Mouse (Mus musculus): ENCODE measurements around the gene Mfn1. TPM values are rescaled to one million over a fixed set of nuclear protein-coding genes. Genes with fewer than 3 reads are reported as not detected.

The Mfn1 gene
- polyA plus RNA-seq, 1 experiment from 2014 or later: 33.4 TPM

DNA sequence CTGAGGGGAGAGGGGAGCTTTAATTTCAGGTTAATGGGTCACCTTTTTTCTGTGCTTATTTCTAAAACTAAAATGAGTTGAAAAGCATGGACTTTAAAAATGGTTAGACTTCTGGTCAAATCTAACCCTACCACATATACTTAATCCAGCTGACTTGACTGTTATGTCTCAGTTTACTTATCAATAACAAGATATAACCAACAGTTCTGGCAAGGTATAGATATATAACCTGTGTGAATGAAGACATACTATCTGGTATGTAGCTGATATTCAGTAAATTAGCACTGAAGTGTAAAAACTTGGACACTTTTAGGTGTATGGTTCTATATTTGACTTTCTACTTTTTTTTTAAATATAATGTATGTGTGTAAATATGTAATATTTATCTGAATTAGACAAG lies 15.7 kb upstream of the Mfn1 start:
- peak overlapping the region; percentile 95 for H3K4me2 ChIP-seq

DNA sequence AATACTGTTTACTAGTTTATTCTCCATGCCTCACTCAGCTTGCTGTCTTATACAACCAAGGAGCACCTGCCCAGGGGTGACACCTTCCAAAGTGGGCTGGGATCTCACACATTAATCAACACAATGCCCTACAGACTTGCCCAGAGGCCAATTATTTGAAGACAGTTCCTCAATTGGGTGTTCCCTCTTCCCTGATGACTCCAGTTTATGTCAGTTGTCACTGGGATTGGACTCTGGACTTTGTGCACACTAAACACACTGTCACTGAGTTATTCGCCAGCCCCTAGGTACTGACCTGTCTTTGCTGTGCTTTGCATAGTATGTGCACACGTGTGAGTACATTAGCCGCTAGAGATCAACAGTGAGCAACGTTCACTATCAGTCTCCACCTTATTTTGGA lies 2.1 kb upstream of the Mfn1 start:
- Histone ChIP-seq H3K4me3 (no peak overlapping the region), H3K27me3 (replicated peaks) (no peaks in the 10 kb centered on the region), H3K9me3 (replicated peaks) (peaks cover 9% of the 10 kb centered on the region), H3K4me2 (no peak overlapping the region), H3K4me1 (peaks cover 28% of the 10 kb centered on the region), H3K27ac (no peak overlapping the region), H3K9ac (no peak overlapping the region), H3K36me3 (peaks cover 35% of the 10 kb centered on the region)
- WGBS (ENCODE audit: insufficient replicate concordance): 68% methylated on average over 4 of the region's 4 CpGs
- ATAC-seq: no peak

More for the DNA sequence above, 15.7 kb upstream of the Mfn1 start:
- Histone ChIP-seq H3K27me3 (replicated peaks) (no peaks in the 10 kb centered on the region), H3K4me1 (peaks cover 63% of the 10 kb centered on the region), H3K36me3 (peaks cover 45% of the 10 kb centered on the region), H3K9ac (peak overlapping the region; percentile 44), H3K4me3 (peak overlapping the region; percentile 86), H3K9me3 (replicated peaks) (no peaks in the 10 kb centered on the region), H3K27ac (peak overlapping the region; percentile 94)
- no peak for ATAC-seq

DNA sequence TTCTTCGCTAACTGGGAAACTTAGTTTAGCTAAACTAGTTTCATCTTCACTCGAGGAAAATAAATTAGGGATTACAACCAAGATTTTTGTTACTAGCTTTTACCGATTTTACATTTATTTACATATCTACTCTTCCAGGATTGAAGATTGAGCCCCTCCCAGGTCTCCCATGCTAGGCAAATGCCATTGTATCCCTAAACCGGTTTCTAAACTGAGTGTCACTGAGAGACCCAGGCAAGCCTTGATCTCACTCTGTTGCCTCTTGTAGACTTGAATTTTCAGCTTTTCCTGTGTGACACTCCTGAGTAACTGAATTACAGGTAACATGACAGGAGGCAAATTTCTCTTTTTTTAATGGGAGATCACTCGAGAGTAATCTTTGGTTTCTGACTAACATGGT lies 776 bp downstream of the Mfn1 start:
- H3K9ac ChIP-seq: peak overlapping the region; percentile 84
- peaks cover 33% of the 10 kb centered on the region for H3K4me1 ChIP-seq
- H3K4me3 ChIP-seq: peak overlapping the region; percentile 79
- peak overlapping the region; percentile 82 for H3K27ac ChIP-seq
- 13% methylated on average over 5 of the region's 5 CpGs for WGBS (ENCODE audit: insufficient replicate concordance)
- H3K36me3 ChIP-seq: peaks cover 32% of the 10 kb centered on the region
- H3K4me2 ChIP-seq: peak overlapping the region; percentile 75
- ATAC-seq: no peak
- H3K9me3 ChIP-seq (replicated peaks): peaks cover 9% of the 10 kb centered on the region
- H3K27me3 ChIP-seq (replicated peaks): no peaks in the 10 kb centered on the region

DNA sequence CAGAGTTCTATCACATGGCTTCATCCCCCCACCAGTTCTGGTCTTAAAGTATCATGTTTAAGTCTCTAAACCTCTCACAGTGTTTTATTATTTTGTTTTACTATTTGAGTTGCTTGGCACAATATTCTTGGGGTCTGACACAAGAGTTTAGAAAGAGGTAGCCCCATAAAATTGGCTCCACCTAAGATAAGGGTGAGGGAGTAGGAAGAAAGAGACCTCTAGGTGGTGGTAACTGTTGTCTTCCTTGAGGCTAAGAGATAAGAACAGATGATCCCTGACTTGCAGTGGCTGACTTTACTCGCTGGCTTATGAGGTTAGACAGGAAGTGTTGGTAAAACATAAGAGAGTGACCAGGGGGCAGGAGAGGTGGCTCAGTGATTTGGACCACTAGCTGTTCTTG lies 6.4 kb downstream of the Mfn1 start:
- peak overlapping the region; percentile 30; the same call in 1 of the 2 replicates for H3K4me2 ChIP-seq
- no peaks in the 10 kb centered on the region for H3K9me3 ChIP-seq (replicated peaks)
- H3K27me3 ChIP-seq (replicated peaks): no peaks in the 10 kb centered on the region
- no peak overlapping the region for H3K4me3 ChIP-seq
- 13% methylated on average over 1 of the region's 1 CpGs for WGBS (ENCODE audit: insufficient replicate concordance)
- ATAC-seq: peak; percentile 83
- H3K4me1 ChIP-seq: peaks cover 41% of the 10 kb centered on the region
- peak overlapping the region; percentile 68 for H3K27ac ChIP-seq
- no peak overlapping the region for H3K9ac ChIP-seq
- peaks cover 73% of the 10 kb centered on the region for H3K36me3 ChIP-seq

DNA sequence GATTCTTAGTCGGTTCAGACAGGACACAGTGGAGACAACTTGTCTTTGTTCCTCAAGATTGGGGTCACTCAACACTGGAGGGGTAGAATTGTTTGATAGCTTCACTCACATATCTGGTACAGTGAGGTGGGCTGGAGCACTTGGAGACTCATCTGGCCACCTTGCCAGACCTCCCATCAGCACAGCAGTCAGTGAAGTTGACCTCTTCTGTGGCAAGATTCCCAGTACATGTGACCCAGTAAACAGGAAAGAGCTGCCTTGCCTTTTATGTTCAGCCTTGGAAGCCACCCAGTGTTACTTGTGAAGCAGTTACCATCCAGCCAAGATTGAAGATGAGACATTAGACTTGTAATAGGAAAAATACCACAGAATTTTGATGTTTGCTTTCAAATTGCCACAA lies 8.3 kb downstream of the Mfn1 start:
- H3K4me1 ChIP-seq: peaks cover 28% of the 10 kb centered on the region
- WGBS (ENCODE audit: insufficient replicate concordance): 70% methylated on average over 1 of the region's 1 CpGs
- H3K27me3 ChIP-seq (replicated peaks): no peaks in the 10 kb centered on the region
- no peak overlapping the region for H3K4me3 ChIP-seq
- H3K4me2 ChIP-seq: no peak overlapping the region
- H3K9ac ChIP-seq: no peak overlapping the region
- no peak overlapping the region for H3K27ac ChIP-seq
- peaks cover 77% of the 10 kb centered on the region for H3K36me3 ChIP-seq
- H3K9me3 ChIP-seq (replicated peaks): no peaks in the 10 kb centered on the region
- no peak for ATAC-seq

DNA sequence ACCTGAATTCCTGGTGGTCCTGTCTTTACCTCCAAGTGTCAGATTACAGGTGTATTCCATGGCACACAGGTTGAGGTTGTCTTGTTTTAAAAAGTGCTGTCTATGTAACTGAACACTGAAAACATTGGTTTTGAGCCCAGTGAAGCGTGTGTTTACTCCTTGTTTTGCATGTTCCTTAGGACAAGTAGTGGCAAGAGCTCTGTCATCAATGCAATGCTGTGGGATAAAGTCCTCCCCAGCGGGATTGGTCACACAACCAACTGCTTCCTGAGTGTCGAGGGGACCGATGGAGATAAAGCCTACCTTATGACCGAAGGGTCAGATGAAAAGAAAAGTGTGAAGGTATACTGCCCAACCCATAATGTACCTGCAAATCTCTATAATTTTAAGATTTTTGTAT lies 8.8 kb downstream of the Mfn1 start:
- Histone ChIP-seq H3K27ac (no peak overlapping the region), H3K27me3 (replicated peaks) (no peaks in the 10 kb centered on the region), H3K4me1 (peaks cover 28% of the 10 kb centered on the region), H3K9ac (no peak overlapping the region), H3K36me3 (peaks cover 82% of the 10 kb centered on the region), H3K9me3 (replicated peaks) (no peaks in the 10 kb centered on the region), H3K4me3 (no peak overlapping the region), H3K4me2 (no peak overlapping the region)
- WGBS (ENCODE audit: insufficient replicate concordance): 84% methylated on average over 5 of the region's 5 CpGs
- ATAC-seq: no peak

DNA sequence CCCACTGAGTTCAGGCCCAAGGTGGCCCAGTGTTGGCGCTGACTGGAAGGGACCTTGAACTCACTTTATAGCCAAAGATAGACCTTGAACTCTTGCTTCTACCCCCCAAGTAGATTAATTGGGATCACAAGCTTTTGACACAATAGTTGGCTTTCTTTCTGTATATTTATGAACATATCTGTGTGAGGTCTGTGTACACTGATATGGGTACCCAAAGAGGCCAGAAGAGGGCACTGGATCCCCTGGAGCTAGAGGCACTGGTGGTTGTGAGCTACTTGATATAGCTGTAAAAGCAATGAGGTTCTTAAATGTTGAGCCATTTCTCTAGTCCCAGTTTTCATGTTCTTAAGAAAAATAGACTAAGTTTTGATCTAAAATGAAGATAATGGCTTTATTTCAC lies 23.8 kb downstream of the Mfn1 start:
- Histone ChIP-seq H3K27me3 (replicated peaks) (no peaks in the 10 kb centered on the region), H3K36me3 (peaks cover 55% of the 10 kb centered on the region), H3K9ac (no peak overlapping the region), H3K27ac (no peak overlapping the region), H3K9me3 (replicated peaks) (no peaks in the 10 kb centered on the region), H3K4me2 (no peak overlapping the region), H3K4me3 (no peak overlapping the region), H3K4me1 (0 out of 2 replicates have a peak, but pooled peaks cover 3% of the 10 kb centered on the region)
- ATAC-seq: no peak
- 90% methylated on average over 1 of the region's 1 CpGs for WGBS (ENCODE audit: insufficient replicate concordance)

DNA sequence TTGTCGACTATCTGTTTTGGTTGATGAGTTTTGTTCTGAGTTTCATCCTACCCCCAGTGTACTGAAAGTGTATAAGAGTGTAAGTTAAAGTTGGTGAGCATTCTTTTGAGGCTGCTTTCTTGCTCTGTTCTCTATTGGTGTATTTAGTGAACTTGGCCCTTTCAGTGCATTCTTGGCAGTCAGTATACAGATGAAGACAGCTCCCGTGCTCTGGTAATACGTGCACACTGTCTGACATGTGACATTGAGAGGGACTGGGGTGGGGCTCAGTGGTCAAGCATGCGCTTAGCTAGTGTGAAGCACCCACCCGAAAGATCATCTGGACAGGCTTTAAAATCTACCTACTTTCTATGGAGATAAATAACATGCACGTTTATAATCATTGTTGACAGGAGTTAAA lies 34.1 kb downstream of the Mfn1 start:
- peaks cover 77% of the 10 kb centered on the region for H3K36me3 ChIP-seq
- H3K4me1 ChIP-seq: no peaks in the 10 kb centered on the region

DNA sequence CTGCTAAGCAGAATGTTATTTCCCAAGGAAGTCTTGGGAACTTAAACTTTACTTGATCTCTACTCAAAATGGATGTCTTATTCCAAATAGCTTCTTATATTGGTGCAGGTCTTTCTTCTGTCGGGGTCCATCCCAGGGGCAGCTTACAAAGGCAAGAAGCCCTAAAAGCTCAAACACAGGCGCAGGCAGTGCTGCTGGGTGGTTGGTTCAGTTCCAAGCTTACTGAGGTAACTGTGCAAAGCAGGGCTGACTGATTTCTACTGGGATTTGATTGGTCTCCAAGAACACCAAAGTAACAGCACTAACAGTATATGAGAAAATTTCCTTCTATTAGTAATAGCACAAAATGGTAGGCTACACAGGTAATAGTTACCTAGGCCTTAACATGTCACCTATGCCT lies 43.8 kb downstream of the Mfn1 start:
- ATAC-seq: no peak
- WGBS (ENCODE audit: insufficient replicate concordance): 76% methylated on average over 2 of the region's 2 CpGs
- peaks cover 5% of the 10 kb centered on the region; the same call in 1 of the 2 replicates for H3K4me1 ChIP-seq
- H3K9ac ChIP-seq: no peak overlapping the region
- no peaks in the 10 kb centered on the region for H3K27me3 ChIP-seq (replicated peaks)
- no peak overlapping the region for H3K4me2 ChIP-seq
- no peak overlapping the region for H3K27ac ChIP-seq
- peaks cover 6% of the 10 kb centered on the region for H3K9me3 ChIP-seq (replicated peaks)
- peaks cover 73% of the 10 kb centered on the region for H3K36me3 ChIP-seq
- H3K4me3 ChIP-seq: no peak overlapping the region

More for the DNA sequence above, 34.1 kb downstream of the Mfn1 start:
- H3K4me2 ChIP-seq: no peak overlapping the region
- 80% methylated on average over 6 of the region's 6 CpGs for WGBS (ENCODE audit: insufficient replicate concordance)
- H3K4me3 ChIP-seq: no peak overlapping the region
- no peak for ATAC-seq
- no peak overlapping the region for H3K9ac ChIP-seq
- H3K27ac ChIP-seq: no peak overlapping the region
- H3K27me3 ChIP-seq (replicated peaks): no peaks in the 10 kb centered on the region
- peaks cover 4% of the 10 kb centered on the region for H3K9me3 ChIP-seq (replicated peaks)

DNA sequence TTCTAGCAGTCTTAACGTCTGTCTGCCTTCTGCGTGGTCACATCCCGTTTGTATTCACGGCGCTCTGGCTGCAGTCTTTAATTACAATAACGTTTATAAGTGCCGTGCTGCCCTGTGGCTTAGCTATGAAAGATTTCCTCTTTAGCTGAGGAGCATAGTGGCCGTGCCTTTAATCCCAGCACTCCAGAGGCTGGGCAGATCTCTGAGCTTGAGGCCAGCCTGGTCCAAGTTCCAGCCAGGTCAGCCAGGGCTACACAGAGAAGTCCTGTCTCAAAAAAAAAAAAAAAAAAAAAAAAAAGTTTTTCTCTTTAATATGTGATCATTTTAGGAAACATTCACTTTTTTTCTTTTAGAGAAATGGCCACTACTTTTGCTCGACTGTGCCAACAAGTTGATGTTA lies 44.6 kb downstream of the Mfn1 start:
- Histone ChIP-seq H3K4me2 (no peak overlapping the region), H3K27ac (no peak overlapping the region), H3K36me3 (peaks cover 73% of the 10 kb centered on the region), H3K9ac (no peak overlapping the region), H3K9me3 (replicated peaks) (no peaks in the 10 kb centered on the region), H3K4me1 (peaks cover 5% of the 10 kb centered on the region; the same call in 1 of the 2 replicates), H3K4me3 (no peak overlapping the region), H3K27me3 (replicated peaks) (no peaks in the 10 kb centered on the region)
- WGBS (ENCODE audit: insufficient replicate concordance): 78% methylated on average over 9 of the region's 9 CpGs
- no peak for ATAC-seq

DNA sequence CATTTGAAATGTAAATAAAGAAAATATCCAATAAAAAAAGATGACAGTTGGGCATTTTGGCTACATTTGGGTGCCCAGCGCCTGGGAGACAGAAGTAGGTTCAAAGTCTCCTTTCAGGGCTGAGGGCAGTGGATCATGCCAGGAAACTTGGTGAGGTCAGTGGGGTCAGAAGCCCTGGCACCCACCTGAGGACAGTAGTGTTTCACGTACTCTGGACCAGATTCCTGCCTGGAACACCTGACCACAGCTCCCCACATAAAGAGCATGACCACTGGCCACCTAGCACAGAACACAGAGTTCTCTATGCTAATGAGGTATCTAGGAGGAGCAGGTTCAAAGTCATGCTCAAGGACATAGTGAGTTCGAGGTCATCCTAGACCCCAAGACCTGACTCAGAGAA lies 45.9 kb downstream of the Mfn1 start:
- H3K9ac ChIP-seq: no peak overlapping the region

DNA sequence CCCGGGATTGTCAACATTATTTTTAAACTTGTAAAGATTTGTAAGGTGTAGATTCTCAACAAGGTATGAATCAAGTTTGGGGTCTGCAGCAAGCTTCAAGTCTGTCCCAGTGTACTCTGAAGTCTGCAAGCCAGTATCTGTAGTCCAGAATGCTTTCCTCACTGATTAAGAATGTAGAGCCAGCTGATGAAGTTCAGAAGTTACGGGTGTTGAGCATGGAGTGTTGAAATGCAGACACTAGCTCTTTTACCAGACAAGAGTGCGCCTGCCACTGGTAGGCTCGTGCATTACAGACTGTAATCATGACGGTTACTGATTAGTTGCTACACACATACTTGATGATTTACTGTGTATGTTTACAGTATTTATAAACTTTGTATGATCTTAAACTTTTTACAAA lies 49.5 kb downstream of the Mfn1 start:
- Histone ChIP-seq H3K9me3 (replicated peaks) (no peaks in the 10 kb centered on the region), H3K27me3 (replicated peaks) (no peaks in the 10 kb centered on the region), H3K9ac (no peak overlapping the region), H3K27ac (no peak overlapping the region), H3K36me3 (peaks cover 87% of the 10 kb centered on the region), H3K4me3 (no peak overlapping the region), H3K4me1 (no peaks in the 10 kb centered on the region), H3K4me2 (no peak overlapping the region)
- 79% methylated on average over 5 of the region's 5 CpGs for WGBS (ENCODE audit: insufficient replicate concordance)
- ATAC-seq: no peak

More for the DNA sequence above, 45.9 kb downstream of the Mfn1 start:
- no peaks in the 10 kb centered on the region for H3K9me3 ChIP-seq (replicated peaks)
- 84% methylated on average over 3 of the region's 3 CpGs for WGBS (ENCODE audit: insufficient replicate concordance)
- no peak overlapping the region for H3K4me3 ChIP-seq
- H3K27me3 ChIP-seq (replicated peaks): no peaks in the 10 kb centered on the region
- peaks cover 69% of the 10 kb centered on the region for H3K36me3 ChIP-seq
- peaks cover 5% of the 10 kb centered on the region; the same call in 1 of the 2 replicates for H3K4me1 ChIP-seq
- H3K27ac ChIP-seq: no peak overlapping the region
- ATAC-seq: no peak
- no peak overlapping the region for H3K4me2 ChIP-seq

DNA sequence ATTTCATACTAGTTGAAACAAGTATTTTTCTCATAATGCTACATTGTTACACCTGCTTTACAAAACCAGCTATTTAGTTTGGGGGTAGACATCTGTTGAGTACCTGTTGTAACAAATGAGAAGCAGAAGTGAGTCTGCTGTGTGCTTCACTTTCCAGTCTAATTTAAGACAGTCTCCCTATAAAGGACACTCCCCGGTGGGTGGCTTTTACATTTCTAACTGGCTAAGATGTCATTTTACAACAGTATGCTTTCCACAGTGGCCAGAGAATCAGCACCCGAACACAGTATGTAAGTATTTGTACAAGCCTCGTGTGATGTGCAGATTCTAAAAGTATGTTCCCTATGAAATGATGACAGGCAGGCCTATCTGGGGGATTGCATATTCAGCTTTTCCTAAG lies 51.5 kb downstream of the Mfn1 start:
- H3K4me1 ChIP-seq: no peaks in the 10 kb centered on the region
- no peak overlapping the region for H3K9ac ChIP-seq
- 79% methylated on average over 3 of the region's 3 CpGs for WGBS (ENCODE audit: insufficient replicate concordance)
- no peak overlapping the region for H3K4me2 ChIP-seq
- no peaks in the 10 kb centered on the region for H3K9me3 ChIP-seq (replicated peaks)
- H3K27ac ChIP-seq: no peak overlapping the region
- H3K27me3 ChIP-seq (replicated peaks): no peaks in the 10 kb centered on the region
- ATAC-seq: no peak
- H3K36me3 ChIP-seq: peaks cover 80% of the 10 kb centered on the region
- H3K4me3 ChIP-seq: no peak overlapping the region

Data from liver, embryonic 12.5 days (tissue).